Mouse (Mus musculus) liver, embryonic 14.5 days (tissue): ENCODE results near the gene Prg4.

Experiments
- CTCF ChIP-seq: IDR thresholded peaks from 2 replicates; pipeline ENCODE4 v1.5.1; 2016; ENCODE audit warnings: antibody characterized with exemption, low read depth, control low read depth
- EP300 ChIP-seq: IDR thresholded peaks from 2 replicates; pipeline ENCODE4 v1.6.1; 2016; ENCODE audit warnings: antibody characterized with exemption, low read depth

- TF ChIP-seq CTCF, result no peak
- TF ChIP-seq EP300, result no peak
These were observed 31.7 kb upstream of the Prg4 start for GRCm38 (mm10) chr1:150497690-150498089.
